ENCODE assay signal across 8 mouse cellular contexts in genomic region chr1:58761391-58762275, GRCm38 (mm10). TPM values are rescaled to one million over a fixed set of nuclear protein-coding genes. Genes with fewer than 3 reads are reported as not detected.
DNase-seq lines count a peak whose midpoint lies in the region; ATAC-seq and TF ChIP-seq lines count a peak whose summit lies in the region.
"Not testable (repeated sequence)": the region's sequence is repeated elsewhere in the genome, so short reads cannot be mapped to it uniquely, and the experiment has no call there.

No protein-coding gene starts in this region.

- 75% methylated on average over 5 of the region's 5 CpGs for WGBS in lung, embryonic 14.5 days

- H3K27ac ChIP-seq in embryonic fibroblast, embryonic 13.5 days (ENCODE audit: insufficient read depth, low read length): peak overlapping the region; percentile 83
- not testable (repeated sequence) for H3K27ac ChIP-seq in lung, embryonic 14.5 days (ENCODE audit: low read depth)

- TF ChIP-seq CTCF in embryonic fibroblast, embryonic 13.5 days (IDR thresholded peaks at IDR 0.05; ENCODE audit: borderline replicate concordance, insufficient read depth, low read length): not testable (repeated sequence)
- peak; percentile 30; the same call in 1 of the 2 replicates for TF ChIP-seq CTCF in lung, embryonic 14.5 days (IDR thresholded peaks at IDR 0.05; ENCODE audit: low read depth)

- not testable (repeated sequence) for H3K4me2 ChIP-seq in lung, embryonic 14.5 days

- not testable (repeated sequence) for H3K4me3 ChIP-seq in embryonic fibroblast, embryonic 13.5 days (ENCODE audit: insufficient read depth, low read length); lung, embryonic 14.5 days (ENCODE audit: low read depth, low read length)

- peak; percentile 92 for ATAC-seq in CD4-positive, CD25-positive, alpha-beta regulatory T cell, adult 4 months
- peak; percentile 78 to 80 for ATAC-seq in hematopoietic stem cell, adult 5-6 weeks (replicated peaks in 1 of 2; ENCODE audit: insufficient read depth in 1 of 2, low FRiP score in 2 of 2, low TSS enrichment in 1 of 2, low read depth in 1 of 2, poor library complexity in 2 of 2, severe bottlenecking in 2 of 2)
- ATAC-seq in lung, embryonic 14.5 days (ENCODE audit: insufficient read depth): not testable (repeated sequence)

- peaks cover 17% of the 10 kb centered on the region; the same call in 1 of the 2 replicates for H3K36me3 ChIP-seq in lung, embryonic 14.5 days (ENCODE audit: insufficient read depth)

- DNase-seq in adrenal gland, adult (ENCODE audit: inconsistent age in 2 of 2, low spot score in 1 of 2): peak; percentile 43 to 76
- peak; percentile 52 for DNase-seq in kidney, postnatal 14 days
- peak; percentile 31 for DNase-seq in lung, embryonic 14.5 days
- DNase-seq in ovary, postnatal 36 days (ENCODE audit: low spot score): peak; percentile 21
- peak; percentile 42 for DNase-seq in yolk sac, embryonic 10.5 days (ENCODE audit: low spot score)

- not testable (repeated sequence) for H3K27me3 ChIP-seq in lung, embryonic 14.5 days (ENCODE audit: insufficient read depth, low read length)

- H3K4me1 ChIP-seq in embryonic fibroblast, embryonic 13.5 days (ENCODE audit: control insufficient read depth, insufficient read depth, low read length); lung, embryonic 14.5 days (ENCODE audit: insufficient read depth): not testable (repeated sequence)

- H3K9ac ChIP-seq in lung, embryonic 14.5 days: not testable (repeated sequence)

- TF ChIP-seq POLR2A in embryonic fibroblast, embryonic 13.5 days (IDR thresholded peaks at IDR 0.05; ENCODE audit: low read depth, low read length): not testable (repeated sequence)

- not testable (repeated sequence) for H3K9me3 ChIP-seq in lung, embryonic 14.5 days (ENCODE audit: low read depth, low read length)

RNA-seq across cellular contexts. Expression of gene Casp8, which starts 33.5 kb away (rescaled TPM):
- polyA plus RNA-seq in CD4-positive, CD25-positive, alpha-beta regulatory T cell, adult 4 months (2017; shearing (Covaris generic)): 100 to 1,000 TPM; 197 to 203 TPM
- polyA plus RNA-seq in embryonic fibroblast, embryonic 13.5 days (2011; ENCODE audit: insufficient read length, low read depth, missing spikeins): 37.2 and 39.1 TPM in 2 replicates
- 145 and 152 TPM in 2 replicates for total RNA-seq in hematopoietic stem cell, adult 5-6 weeks (2017)
- polyA plus RNA-seq in lung, embryonic 14.5 days (2014; fragmentation: Nextera tagmentation; extraction: Ambion mirVana): 48.9 and 50.4 TPM in 2 replicates

RNA-seq across cellular contexts. Expression of gene Cflar, which starts 50.3 kb away (rescaled TPM):
- 100 to 1,000 TPM; 158 to 204 TPM for polyA plus RNA-seq in CD4-positive, CD25-positive, alpha-beta regulatory T cell, adult 4 months (2017; shearing (Covaris generic))
- 51.2 and 68.0 TPM in 2 replicates for polyA plus RNA-seq in embryonic fibroblast, embryonic 13.5 days (2011; ENCODE audit: insufficient read length, low read depth, missing spikeins)
- total RNA-seq in hematopoietic stem cell, adult 5-6 weeks (2017): 89.9 and 127 TPM in 2 replicates
- 35.3 and 35.9 TPM in 2 replicates for polyA plus RNA-seq in lung, embryonic 14.5 days (2014; fragmentation: Nextera tagmentation; extraction: Ambion mirVana)
